Mouse (Mus musculus) CD8-positive naive resting alpha-beta T cell, adult 57 days (primary cell): ENCODE data around the gene Ift140. TPM values are rescaled to one million over a fixed set of nuclear protein-coding genes. Genes with fewer than 3 reads are reported as not detected.

Experiments used
- total RNA-seq: library from RNA; stranded (reverse); gene quantifications from one replicate; pipeline ENCODE4 v1.2.4, GENCODE M21; 2023

The Ift140 gene
- 31.4 TPM for total RNA-seq

GRCm38 (mm10) chr17:25015655-25016291 lies at the start of gene Ift140, which contains the start of gene Cramp1l:
Gene Ift140 (plus strand): TSS chr17:25016085.
Gene Cramp1l (minus strand): TSS chr17:25015788.

GRCm38 (mm10) chr17:25083444-25083931 lies 67.6 kb downstream of the Ift140 start, which contains the start of gene Tmem204:
Gene Tmem204 (minus strand): TSS chr17:25083591.

GRCm38 (mm10) chr17:25115664-25116432 lies 100.0 kb downstream of the Ift140 start, which contains the start of gene Telo2:
Gene Telo2 (minus strand): TSS chr17:25115967.

GRCm38 (mm10) chr17:25120406-25120805 lies 104.5 kb downstream of the Ift140 start, which contains the start of gene Ptx4:
Gene Ptx4 (plus strand): TSS chr17:25120760.

GRCm38 (mm10) chr17:25133275-25133698 lies 117.4 kb downstream of the Ift140 start, which contains the start of gene Clcn7:
Gene Clcn7 (plus strand): TSS chr17:25133391.

Other genes with a start within 250 kb of the Ift140 start
- gene Meiob, start 211.8 kb upstream of the Ift140 start, total RNA-seq: not detected
- 33.1 TPM for gene Hagh, start 175.9 kb upstream of the Ift140 start, total RNA-seq
- 2.0 TPM for gene Fahd1, start 165.7 kb upstream of the Ift140 start, total RNA-seq
- gene Igfals, start 150.1 kb upstream of the Ift140 start, total RNA-seq: 0.67 TPM
- 53.6 TPM for gene Nubp2, start 129.7 kb upstream of the Ift140 start, total RNA-seq
- 28.9 TPM for gene Spsb3, start 129.4 kb upstream of the Ift140 start, total RNA-seq
- gene Eme2, start 121.0 kb upstream of the Ift140 start, total RNA-seq: 66.2 TPM
- 44.8 TPM for gene Mrps34, start 121.0 kb upstream of the Ift140 start, total RNA-seq
- gene Nme3, start 119.6 kb upstream of the Ift140 start, total RNA-seq: 24.0 TPM
- gene Mapk8ip3, start 79.1 kb upstream of the Ift140 start, total RNA-seq: 226 TPM
- 18.5 TPM for gene Jpt2, start 55.4 kb upstream of the Ift140 start, total RNA-seq
- 36.7 TPM for gene Cramp1l, start 297 bp upstream of the Ift140 start, total RNA-seq
- not detected for gene Tmem204, start 67.5 kb downstream of the Ift140 start, total RNA-seq
- 38.0 TPM for gene Telo2, start 99.9 kb downstream of the Ift140 start, total RNA-seq
- gene Ptx4, start 104.7 kb downstream of the Ift140 start, total RNA-seq: not detected
- gene Clcn7, start 117.3 kb downstream of the Ift140 start, total RNA-seq: 35.2 TPM
- 0.61 TPM for gene Ccdc154, start 146.4 kb downstream of the Ift140 start, total RNA-seq
- not detected for gene Gm38655, start 159.4 kb downstream of the Ift140 start, total RNA-seq
- 13.3 TPM for gene BC003965, start 168.5 kb downstream of the Ift140 start, total RNA-seq
- gene Unkl, start 172.3 kb downstream of the Ift140 start, total RNA-seq: 76.9 TPM
- gene Gnptg, start 224.0 kb downstream of the Ift140 start, total RNA-seq: 59.6 TPM
- gene Tsr3, start 224.1 kb downstream of the Ift140 start, total RNA-seq: 23.3 TPM
- gene Baiap3, start 240.3 kb downstream of the Ift140 start, total RNA-seq: 29.1 TPM